Mouse (Mus musculus) spleen, postnatal 4 days (tissue): ENCODE measurements around the gene Zfp46.
A peak's percentile ranks its signal among the peaks of the same experiment; 100 is the strongest.

Experiments used
- DNase-seq, 2 experiments: peaks; one replicate each; pipeline ENCODE4 v3.0.0; 2022; ENCODE audit warnings: low spot score in 2 of 2

The Zfp46 gene

DNA sequence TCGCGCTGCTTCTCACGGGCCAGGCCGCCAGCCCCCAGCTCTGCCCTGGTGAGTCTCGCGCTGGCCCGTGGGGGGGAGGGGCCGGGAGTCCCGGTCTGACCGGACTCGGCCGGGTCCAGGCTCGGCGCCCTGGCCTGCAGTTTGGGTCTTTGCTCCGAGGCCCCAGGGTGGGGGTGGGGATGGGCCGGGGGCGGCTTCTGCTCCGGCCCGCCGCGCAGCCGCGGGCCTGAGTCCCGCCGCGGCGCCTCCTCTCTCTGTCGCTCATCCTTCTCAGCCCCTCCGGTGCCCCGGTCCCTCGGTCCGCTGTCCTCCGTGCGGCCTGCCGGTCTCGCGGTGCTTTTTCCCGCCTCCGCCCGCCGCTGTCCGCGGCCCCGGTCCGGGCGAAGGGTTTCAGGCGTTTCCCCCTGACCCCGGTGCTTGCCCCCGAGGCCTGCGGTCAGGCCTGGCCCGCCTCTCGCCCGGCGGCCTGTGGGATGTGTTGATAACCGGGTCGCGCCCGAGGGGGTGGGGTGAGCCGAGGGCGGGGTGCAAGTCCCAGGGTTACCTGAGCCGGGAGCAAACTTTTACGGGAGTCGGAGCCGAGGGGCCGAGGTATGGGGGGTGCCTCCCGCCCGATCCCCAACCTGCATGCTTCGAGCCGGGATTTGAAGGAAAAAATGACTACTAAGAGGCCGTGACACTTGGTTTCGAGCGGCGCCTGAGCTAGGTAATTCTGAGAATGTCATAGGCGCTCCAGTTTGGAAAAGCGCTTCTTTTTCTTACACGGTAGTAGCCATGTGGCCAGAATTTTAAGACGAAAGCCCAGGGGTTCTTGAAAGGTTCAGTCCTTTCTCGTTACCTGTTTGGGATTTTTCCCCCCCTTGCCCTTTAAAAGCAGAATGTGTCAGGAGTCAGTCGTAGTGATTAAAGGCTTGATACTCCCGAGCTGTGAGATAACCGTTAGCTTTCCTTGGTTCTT lies 26.8 kb downstream of the Zfp46 start:
- peak; percentile 83 to 91 for DNase-seq

DNA sequence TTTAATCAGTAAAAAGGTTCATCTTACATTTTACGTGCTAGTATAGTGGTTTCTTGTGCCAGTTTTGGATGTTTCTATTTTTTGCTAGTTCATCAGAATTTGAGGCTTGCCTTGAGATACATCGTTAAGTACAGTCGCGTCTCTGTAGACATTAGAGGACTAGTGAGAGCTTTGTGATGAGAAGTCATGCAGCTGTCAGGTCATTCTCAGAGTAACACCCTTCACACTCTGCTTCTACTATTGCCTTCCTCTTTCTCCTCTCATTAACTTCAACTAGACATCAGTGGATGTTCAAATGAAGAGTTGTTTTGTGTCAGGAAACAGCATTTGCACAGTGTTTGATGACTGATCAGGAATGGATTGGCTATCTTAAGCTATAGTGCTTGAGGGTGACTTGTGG lies 28.1 kb downstream of the Zfp46 start:
- no peak for DNase-seq

DNA sequence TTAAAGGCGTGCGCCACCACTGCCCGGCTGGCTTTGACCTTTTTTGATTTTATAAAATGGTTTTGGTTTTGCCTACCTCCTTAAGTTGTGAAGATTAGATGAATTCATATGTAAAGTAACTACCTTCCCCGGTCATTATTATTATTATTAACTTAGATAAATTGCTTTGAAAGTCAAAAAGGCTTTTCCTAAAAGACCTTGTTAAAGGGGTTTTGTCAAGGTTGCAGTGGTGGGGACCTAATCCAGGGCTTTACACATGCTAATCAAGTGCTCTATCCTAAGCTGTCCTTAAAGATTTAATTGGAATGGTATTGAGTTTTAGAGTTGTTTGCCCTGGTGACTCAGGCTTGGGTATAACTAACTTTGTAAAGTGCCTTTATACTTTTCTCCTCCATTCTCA lies 33.2 kb downstream of the Zfp46 start:
- DNase-seq, result no peak

DNA sequence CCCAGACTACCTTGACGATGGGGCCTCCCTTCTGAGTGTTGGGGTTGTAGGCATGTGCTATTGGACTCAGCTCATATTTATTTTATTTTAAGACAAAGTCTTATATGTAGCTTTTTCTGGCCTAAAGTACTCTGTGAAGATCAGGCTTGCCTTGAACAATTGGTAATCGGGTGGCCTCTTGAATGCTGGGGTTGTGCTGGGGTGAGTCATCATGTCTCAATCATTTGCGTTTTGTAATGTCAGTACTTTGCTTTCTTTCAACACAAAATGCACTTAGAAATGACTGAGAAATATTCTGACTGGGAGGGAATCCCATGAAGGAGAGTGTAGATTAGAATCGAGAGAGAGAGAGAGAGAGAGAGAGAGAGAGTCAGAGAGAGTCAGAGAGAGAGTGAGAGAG lies 35.5 kb downstream of the Zfp46 start:
- no peak for DNase-seq

DNA sequence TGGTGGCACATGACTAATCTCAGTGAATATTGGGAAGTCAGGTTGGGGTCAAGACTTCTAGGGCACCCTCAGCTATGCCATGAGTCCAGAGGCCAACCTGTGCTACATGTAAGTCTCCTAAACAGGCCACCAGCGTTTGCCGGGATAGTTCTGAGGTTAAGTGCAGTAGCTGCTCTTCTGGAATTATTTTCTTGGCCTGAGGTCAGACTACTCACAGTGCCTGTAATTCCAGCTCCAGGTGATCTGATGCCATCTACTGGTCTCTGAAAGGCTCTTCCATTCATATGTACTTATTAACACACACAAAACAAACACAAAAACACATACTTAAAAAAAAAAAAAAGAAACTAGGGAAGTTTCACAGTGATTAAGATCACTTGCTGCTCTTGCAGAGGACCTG lies 39.7 kb downstream of the Zfp46 start:
- no peak for DNase-seq

DNA sequence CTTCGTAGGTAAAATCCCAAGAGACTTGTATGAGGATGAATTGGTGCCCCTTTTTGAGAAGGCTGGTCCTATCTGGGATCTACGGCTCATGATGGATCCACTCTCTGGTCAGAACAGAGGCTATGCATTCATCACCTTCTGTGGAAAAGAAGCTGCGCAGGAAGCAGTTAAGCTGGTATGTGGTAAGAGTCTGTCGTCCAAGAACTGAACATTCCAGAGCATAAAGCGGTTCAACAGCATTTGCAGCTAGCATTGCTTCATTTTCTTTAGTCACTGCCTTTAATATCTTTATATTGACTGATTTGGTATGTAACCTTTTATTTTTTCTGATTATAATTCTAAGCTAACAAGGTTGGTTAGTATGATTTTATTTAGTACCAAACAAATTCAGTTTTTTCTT lies 42.8 kb downstream of the Zfp46 start:
- peak in 1 of 2 experiments; percentile 8 for DNase-seq

DNA sequence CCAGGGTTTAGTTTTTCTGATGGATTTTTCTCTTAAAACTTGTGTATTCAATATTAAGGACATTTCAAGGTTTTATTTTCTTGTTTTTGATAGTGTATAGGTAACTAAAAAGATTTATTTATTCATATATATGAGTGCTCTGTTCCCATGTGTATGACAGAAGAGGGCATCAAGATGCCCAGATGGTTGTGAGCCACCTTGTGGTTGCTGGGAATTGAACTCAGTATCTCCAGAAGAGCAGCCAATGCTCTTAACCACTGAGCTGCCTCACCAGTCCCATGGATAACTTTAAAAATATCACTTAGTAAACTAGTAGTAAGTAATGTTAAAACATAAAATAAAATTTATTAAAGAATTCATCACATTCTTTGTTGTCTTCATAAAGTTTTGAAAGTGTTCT lies 43.6 kb downstream of the Zfp46 start:
- DNase-seq, result no peak

DNA sequence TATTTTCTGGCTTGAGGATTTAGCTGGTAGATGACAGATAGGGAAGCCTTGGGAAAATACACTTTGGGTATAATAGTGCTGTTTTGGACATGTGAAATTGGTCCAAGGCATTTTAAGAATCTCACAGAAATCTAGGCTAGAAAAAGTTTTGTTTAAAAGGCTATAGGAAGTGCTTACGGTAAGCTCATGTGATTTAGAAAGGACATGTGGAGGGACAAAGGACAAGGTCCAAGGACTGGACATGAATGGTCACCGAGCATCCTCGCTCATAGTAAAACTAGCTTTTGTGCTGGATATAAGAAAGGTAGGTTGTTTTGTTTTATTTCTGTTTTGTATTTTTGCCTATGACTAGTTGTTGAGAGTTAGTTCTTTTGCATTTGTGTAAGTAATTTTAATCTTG lies 47.2 kb downstream of the Zfp46 start:
- DNase-seq, result no peak

DNA sequence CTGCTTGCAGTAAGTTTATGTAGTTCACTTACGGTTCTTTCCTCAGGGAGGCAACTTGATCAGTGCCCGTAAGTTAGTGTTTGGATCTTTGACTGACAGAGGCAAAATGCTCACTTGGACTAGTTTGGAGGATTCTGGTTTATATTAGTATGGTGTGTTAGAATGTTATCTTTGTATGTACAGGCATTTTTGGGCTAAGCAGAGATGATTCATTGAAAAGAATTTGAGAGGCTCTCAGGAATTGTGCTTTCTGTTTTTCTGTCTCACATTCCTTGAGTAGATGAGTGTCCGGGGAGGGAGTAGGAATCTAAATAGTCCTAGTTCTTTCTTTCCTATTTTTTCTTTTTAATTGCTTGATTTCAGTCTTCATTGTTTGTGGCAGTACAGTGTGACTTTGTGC lies 48.7 kb downstream of the Zfp46 start:
- DNase-seq, result no peak

DNA sequence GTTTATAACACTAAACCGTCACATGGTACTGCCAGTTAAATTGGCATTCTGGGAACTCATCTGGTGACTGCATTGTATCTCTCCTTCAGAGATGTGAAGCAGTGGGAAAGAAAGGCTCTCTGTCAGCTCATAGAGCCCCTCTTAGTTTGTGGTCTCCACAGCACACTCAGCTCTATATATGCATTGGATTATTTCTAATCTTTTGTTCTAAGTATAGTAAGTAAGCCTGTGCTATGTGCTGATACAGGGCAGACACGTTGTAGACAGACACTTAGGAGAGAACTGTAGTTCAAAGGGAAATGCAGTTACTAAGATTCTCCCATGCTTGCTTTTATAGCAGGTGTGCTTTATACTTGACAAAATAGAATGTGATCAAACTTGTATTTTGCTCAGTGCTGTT lies 50.6 kb downstream of the Zfp46 start:
- no peak for DNase-seq

DNA sequence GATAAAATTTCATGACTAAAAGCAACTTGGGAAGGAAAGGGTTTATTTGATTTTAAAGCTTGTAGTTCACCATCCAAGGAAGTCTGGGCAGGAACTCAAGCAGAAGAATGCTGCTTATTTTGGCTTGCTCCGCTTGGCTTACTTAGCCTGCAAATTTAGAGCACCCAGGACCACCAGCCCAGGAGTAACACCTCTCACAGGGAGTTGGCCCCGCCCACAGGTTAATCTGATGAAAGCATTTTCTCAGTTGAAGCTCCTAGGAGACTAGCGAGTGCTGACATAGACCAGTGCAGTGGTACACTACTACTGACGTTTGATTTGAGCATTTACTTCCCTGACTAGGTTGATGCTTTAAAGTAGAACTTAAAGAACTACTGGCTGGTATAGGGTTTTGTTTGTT lies 52.6 kb downstream of the Zfp46 start:
- no peak for DNase-seq
